Mouse (Mus musculus): ENCODE measurements around the gene Mettl24. TPM values are rescaled to one million over a fixed set of nuclear protein-coding genes. Genes with fewer than 3 reads are reported as not detected.

The Mettl24 gene
- polyA plus RNA-seq, 1 experiment = 0.34 TPM

- no peak overlapping the region for H3ac ChIP-seq (ENCODE audit: control insufficient read depth, insufficient read length)
- H3K36me3 ChIP-seq (ENCODE audit: control insufficient read depth, insufficient read depth) = no peaks in the 10 kb centered on the region
- no peaks in the 10 kb centered on the region for H3K27me3 ChIP-seq (ENCODE audit: control insufficient read depth, insufficient read depth, insufficient read length)
- H3K79me2 ChIP-seq (ENCODE audit: control insufficient read depth, insufficient read depth) = no peaks in the 10 kb centered on the region
- H3K4me2 ChIP-seq (ENCODE audit: low read depth) = no peak overlapping the region
- no peak overlapping the region for H3K4me3 ChIP-seq
- TF ChIP-seq POLR2A (IDR thresholded peaks at IDR 0.05; ENCODE audit: insufficient read length, low read depth) = no peak
Observed at GRCm38 (mm10) chr10:40716296-40716695, 33.2 kb downstream of the Mettl24 start.

- H3K4me2 ChIP-seq (ENCODE audit: low read depth) = no peak overlapping the region
- H3K79me2 ChIP-seq (ENCODE audit: control insufficient read depth, insufficient read depth) = no peaks in the 10 kb centered on the region
- H3K36me3 ChIP-seq (ENCODE audit: control insufficient read depth, insufficient read depth) = no peaks in the 10 kb centered on the region
- H3K4me3 ChIP-seq = no peak overlapping the region
- H3K27me3 ChIP-seq (ENCODE audit: control insufficient read depth, insufficient read depth, insufficient read length) = no peaks in the 10 kb centered on the region
- TF ChIP-seq MYOD1 (IDR thresholded peaks at IDR 0.05; ENCODE audit: control insufficient read depth in 1 of 3, insufficient read length in 2 of 3, low read depth in 2 of 3) (no peak), CEBPB (IDR thresholded peaks at IDR 0.05; ENCODE audit: insufficient read depth, poor library complexity, severe bottlenecking) (no peak), MAX (IDR thresholded peaks at IDR 0.05; ENCODE audit: low read depth) (no peak), SRF (IDR thresholded peaks at IDR 0.05; ENCODE audit: control insufficient read depth, insufficient read length, low read depth) (no peak), TCF12 (IDR thresholded peaks at IDR 0.05; ENCODE audit: insufficient read depth, poor library complexity, severe bottlenecking) (no peak), POLR2AphosphoS2 (IDR thresholded peaks at IDR 0.05; ENCODE audit: insufficient read length, low read depth) (no peak), E2F4 (IDR thresholded peaks at IDR 0.05; ENCODE audit: insufficient read depth) (no peak), POLR2A (IDR thresholded peaks at IDR 0.05; ENCODE audit: insufficient read length, low read depth) (no peak)
- H3ac ChIP-seq (ENCODE audit: control insufficient read depth, insufficient read length) = no peak overlapping the region
Observed at GRCm38 (mm10) chr10:40716713-40717112, 33.6 kb downstream of the Mettl24 start.

- TF ChIP-seq SRF (IDR thresholded peaks at IDR 0.05; ENCODE audit: control insufficient read depth, insufficient read length, low read depth) = no peak
- no peak for TF ChIP-seq TCF3 (IDR thresholded peaks at IDR 0.05; ENCODE audit: insufficient read length, low read depth)
- TF ChIP-seq POLR2A (IDR thresholded peaks at IDR 0.05; ENCODE audit: insufficient read length, low read depth) = no peak
- no peak for TF ChIP-seq POLR2AphosphoS2 (IDR thresholded peaks at IDR 0.05; ENCODE audit: insufficient read length, low read depth)
- no peak for TF ChIP-seq MYOD1 (IDR thresholded peaks at IDR 0.05; ENCODE audit: control insufficient read depth in 1 of 3, insufficient read length in 2 of 3, low read depth in 2 of 3)
Observed at GRCm38 (mm10) chr10:40718362-40718761, 35.3 kb downstream of the Mettl24 start.

GRCm38 (mm10) chr10:40719062-40719461 lies 36.0 kb downstream of the Mettl24 start:
- Histone ChIP-seq H3K79me2 (ENCODE audit: control insufficient read depth, insufficient read depth) (no peaks in the 10 kb centered on the region), H3K27me3 (ENCODE audit: control insufficient read depth, insufficient read depth, insufficient read length) (no peaks in the 10 kb centered on the region), H3K4me3 (no peak overlapping the region), H3ac (ENCODE audit: control insufficient read depth, insufficient read length) (no peak overlapping the region), H3K36me3 (ENCODE audit: control insufficient read depth, insufficient read depth) (no peaks in the 10 kb centered on the region), H3K4me2 (ENCODE audit: low read depth) (no peak overlapping the region)
- TF ChIP-seq USF1 (IDR thresholded peaks at IDR 0.05; ENCODE audit: low read depth) (no peak), SRF (IDR thresholded peaks at IDR 0.05; ENCODE audit: control insufficient read depth, insufficient read length, low read depth) (no peak), REST (IDR thresholded peaks at IDR 0.05; ENCODE audit: insufficient read depth, insufficient read length) (no peak), POLR2A (IDR thresholded peaks at IDR 0.05; ENCODE audit: insufficient read length, low read depth) (no peak), MYOG (IDR thresholded peaks at IDR 0.05; ENCODE audit: control insufficient read depth in 1 of 3, insufficient read depth in 1 of 3, insufficient read length in 2 of 3, low read depth in 2 of 3) (no peak), MAX (IDR thresholded peaks at IDR 0.05; ENCODE audit: low read depth) (no peak), E2F4 (IDR thresholded peaks at IDR 0.05; ENCODE audit: insufficient read depth) (no peak), CEBPB (IDR thresholded peaks at IDR 0.05; ENCODE audit: insufficient read depth, poor library complexity, severe bottlenecking) (no peak), TCF12 (IDR thresholded peaks at IDR 0.05; ENCODE audit: insufficient read depth, poor library complexity, severe bottlenecking) (no peak), MYOD1 (IDR thresholded peaks at IDR 0.05; ENCODE audit: control insufficient read depth in 1 of 3, insufficient read length in 2 of 3, low read depth in 2 of 3) (no peak), TCF3 (IDR thresholded peaks at IDR 0.05; ENCODE audit: insufficient read length, low read depth) (no peak), POLR2AphosphoS2 (IDR thresholded peaks at IDR 0.05; ENCODE audit: insufficient read length, low read depth) (no peak)

More at GRCm38 (mm10) chr10:40718362-40718761, 35.3 kb downstream of the Mettl24 start:
- H3K79me2 ChIP-seq (ENCODE audit: control insufficient read depth, insufficient read depth) = no peaks in the 10 kb centered on the region
- no peaks in the 10 kb centered on the region for H3K36me3 ChIP-seq (ENCODE audit: control insufficient read depth, insufficient read depth)
- H3ac ChIP-seq (ENCODE audit: control insufficient read depth, insufficient read length) = no peak overlapping the region
- no peaks in the 10 kb centered on the region for H3K27me3 ChIP-seq (ENCODE audit: control insufficient read depth, insufficient read depth, insufficient read length)
- H3K4me2 ChIP-seq (ENCODE audit: low read depth) = no peak overlapping the region
- H3K4me3 ChIP-seq = no peak overlapping the region

GRCm38 (mm10) chr10:40720883-40721282 lies 37.8 kb downstream of the Mettl24 start:
- Histone ChIP-seq H3K79me2 (ENCODE audit: control insufficient read depth, insufficient read depth) (no peaks in the 10 kb centered on the region), H3ac (ENCODE audit: control insufficient read depth, insufficient read length) (no peak overlapping the region), H3K4me3 (no peak overlapping the region), H3K4me2 (ENCODE audit: low read depth) (no peak overlapping the region), H3K27me3 (ENCODE audit: control insufficient read depth, insufficient read depth, insufficient read length) (no peaks in the 10 kb centered on the region), H3K36me3 (ENCODE audit: control insufficient read depth, insufficient read depth) (no peaks in the 10 kb centered on the region)
- TF ChIP-seq POLR2AphosphoS2 (IDR thresholded peaks at IDR 0.05; ENCODE audit: insufficient read length, low read depth) (no peak), REST (IDR thresholded peaks at IDR 0.05; ENCODE audit: insufficient read depth, insufficient read length) (no peak), TCF3 (IDR thresholded peaks at IDR 0.05; ENCODE audit: insufficient read length, low read depth) (no peak), MYOG (IDR thresholded peaks at IDR 0.05; ENCODE audit: control insufficient read depth in 1 of 3, insufficient read depth in 1 of 3, insufficient read length in 2 of 3, low read depth in 2 of 3) (no peak), USF1 (IDR thresholded peaks at IDR 0.05; ENCODE audit: low read depth) (no peak), SRF (IDR thresholded peaks at IDR 0.05; ENCODE audit: control insufficient read depth, insufficient read length, low read depth) (no peak), POLR2A (IDR thresholded peaks at IDR 0.05; ENCODE audit: insufficient read length, low read depth) (no peak), CEBPB (IDR thresholded peaks at IDR 0.05; ENCODE audit: insufficient read depth, poor library complexity, severe bottlenecking) (no peak), TCF12 (IDR thresholded peaks at IDR 0.05; ENCODE audit: insufficient read depth, poor library complexity, severe bottlenecking) (no peak), MYOD1 (IDR thresholded peaks at IDR 0.05; ENCODE audit: control insufficient read depth in 1 of 3, insufficient read length in 2 of 3, low read depth in 2 of 3) (no peak), MAX (IDR thresholded peaks at IDR 0.05; ENCODE audit: low read depth) (no peak), E2F4 (IDR thresholded peaks at IDR 0.05; ENCODE audit: insufficient read depth) (no peak)

Data from myocyte (in vitro differentiated cells).